Mouse (Mus musculus) myocyte (in vitro differentiated cells): ENCODE data around the gene Mt3. TPM values are rescaled to one million over a fixed set of nuclear protein-coding genes. Genes with fewer than 3 reads are reported as not detected.
A peak's percentile ranks its signal among the peaks of the same experiment; 100 is the strongest.

Source experiments
- H3K27me3 ChIP-seq: one replicate; pipeline ENCODE4 v1.6.1; 2011; ENCODE audit not compliant: control insufficient read depth, insufficient read depth, insufficient read length
- H3K36me3 ChIP-seq: one replicate; pipeline ENCODE4 v1.6.1; 2011; ENCODE audit not compliant: control insufficient read depth, insufficient read depth
- H3K4me2 ChIP-seq: one replicate; pipeline ENCODE4 v1.6.1; 2011; ENCODE audit warnings: low read depth, control low read depth
- H3K4me3 ChIP-seq: one replicate; pipeline ENCODE4 v1.5.1; 2011; ENCODE audit warnings: mild to moderate bottlenecking, control low read depth, moderate library complexity
- H3K79me2 ChIP-seq: one replicate; pipeline ENCODE4 v1.6.1; 2011; ENCODE audit not compliant: control insufficient read depth, insufficient read depth
- H3ac ChIP-seq: one replicate; pipeline ENCODE4 v1.6.1; 2011; ENCODE audit not compliant: control insufficient read depth, insufficient read length
- CEBPB ChIP-seq: IDR thresholded peaks from 2 replicates; pipeline ENCODE4 v1.6.1; 2011; ENCODE audit warnings: mild to moderate bottlenecking, moderate library complexity; ENCODE audit not compliant: poor library complexity, insufficient read depth, severe bottlenecking
- E2F4 ChIP-seq: IDR thresholded peaks from one replicate; pipeline ENCODE4 v1.6.1; 2011; ENCODE audit warnings: mild to moderate bottlenecking, control low read depth, moderate library complexity; ENCODE audit not compliant: insufficient read depth
- MAX ChIP-seq: IDR thresholded peaks from one replicate; pipeline ENCODE4 v1.6.1; 2011; ENCODE audit warnings: low read depth, mild to moderate bottlenecking, control low read depth
- MYOD1 ChIP-seq, 3 experiments: IDR thresholded peaks; one replicate each; pipeline ENCODE4 v1.6.1; 2011; ENCODE audit warnings: control low read depth in 2 of 3, low read depth in 2 of 3, mild to moderate bottlenecking in 2 of 3, moderate library complexity in 1 of 3; ENCODE audit not compliant: insufficient read length in 2 of 3, control insufficient read depth in 1 of 3
- MYOG ChIP-seq, 3 experiments: IDR thresholded peaks; one replicate each; pipeline ENCODE4 v1.6.1; 2011; ENCODE audit warnings: control low read depth in 2 of 3, low read depth in 2 of 3, mild to moderate bottlenecking in 2 of 3; ENCODE audit not compliant: insufficient read length in 2 of 3, control insufficient read depth in 1 of 3, insufficient read depth in 1 of 3
- POLR2A ChIP-seq: IDR thresholded peaks from one replicate; pipeline ENCODE4 v1.6.1; 2011; ENCODE audit warnings: low read depth, mild to moderate bottlenecking, control low read depth, moderate library complexity; ENCODE audit not compliant: insufficient read length
- POLR2AphosphoS2 ChIP-seq: IDR thresholded peaks from one replicate; pipeline ENCODE4 v1.6.1; 2011; ENCODE audit warnings: low read depth, control low read depth; ENCODE audit not compliant: insufficient read length
- REST ChIP-seq: IDR thresholded peaks from one replicate; pipeline ENCODE4 v1.6.1; 2011; ENCODE audit warnings: mild to moderate bottlenecking, control low read depth, moderate library complexity; ENCODE audit not compliant: insufficient read depth, insufficient read length
- SRF ChIP-seq: IDR thresholded peaks from one replicate; pipeline ENCODE4 v1.6.1; 2011; ENCODE audit warnings: low read depth; ENCODE audit not compliant: control insufficient read depth, insufficient read length
- TCF12 ChIP-seq: IDR thresholded peaks from one replicate; pipeline ENCODE4 v1.6.1; 2011; ENCODE audit warnings: mild to moderate bottlenecking, control low read depth; ENCODE audit not compliant: poor library complexity, insufficient read depth, severe bottlenecking
- TCF3 ChIP-seq: IDR thresholded peaks from one replicate; pipeline ENCODE4 v1.6.1; 2011; ENCODE audit warnings: low read depth, control low read depth; ENCODE audit not compliant: insufficient read length
- USF1 ChIP-seq: IDR thresholded peaks from one replicate; pipeline ENCODE4 v1.6.1; 2011; ENCODE audit warnings: low read depth, mild to moderate bottlenecking, control low read depth, moderate library complexity
- polyA plus RNA-seq: library from polyadenylated mRNA; unstranded; fragments of >200 nt; fragmentation: generic; extraction: Trizol; gene quantifications from one replicate; pipeline ENCODE4 v1.2.1, GENCODE M21; 2012; ENCODE audit warnings: missing spikeins

The Mt3 gene
- polyA plus RNA-seq, result 0.32 TPM

- TF ChIP-seq MAX (no peak), MYOD1 (IDR thresholded peaks at IDR 0.05; ENCODE audit: control insufficient read depth in 1 of 3, insufficient read length in 2 of 3, low read depth in 2 of 3) (no peak), SRF (no peak), TCF3 (no peak), REST (no peak)
- no peaks in the 10 kb centered on the region for H3K36me3 ChIP-seq
- no peak within 1 kb of the TSS for H3K4me3 ChIP-seq
- no peak within 1 kb of the TSS for H3K4me2 ChIP-seq
- H3K79me2 ChIP-seq, result no peaks in the 10 kb centered on the region
- H3K27me3 ChIP-seq, result no peaks in the 10 kb centered on the region
- no peak within 1 kb of the TSS for H3ac ChIP-seq
These were observed at the start of gene Mt3 for GRCm38 (mm10) chr8:94152513-94153300. TSS of gene Mt3 (plus strand) at chr8:94152607.

- TF ChIP-seq TCF3, result no peak
- no peak for TF ChIP-seq MYOD1 (IDR thresholded peaks at IDR 0.05; ENCODE audit: control insufficient read depth in 1 of 3, insufficient read length in 2 of 3, low read depth in 2 of 3)
- no peak for TF ChIP-seq USF1
- TF ChIP-seq MYOG (IDR thresholded peaks at IDR 0.05; ENCODE audit: control insufficient read depth in 1 of 3, insufficient read depth in 1 of 3, insufficient read length in 2 of 3, low read depth in 2 of 3), result no peak
- TF ChIP-seq POLR2A, result no peak
- no peak for TF ChIP-seq TCF12
- TF ChIP-seq REST, result no peak
- TF ChIP-seq MAX, result no peak
- no peak for TF ChIP-seq POLR2AphosphoS2
- TF ChIP-seq CEBPB, result no peak
- Histone ChIP-seq H3K27me3 (no peaks in the 10 kb centered on the region), H3K4me3 (no peak overlapping the region), H3K36me3 (no peaks in the 10 kb centered on the region), H3K4me2 (no peak overlapping the region), H3ac (no peak overlapping the region), H3K79me2 (no peaks in the 10 kb centered on the region)
These were observed 48.3 kb upstream of the Mt3 start for GRCm38 (mm10) chr8:94104146-94104545.

- H3K36me3 ChIP-seq, result no peaks in the 10 kb centered on the region
- no peak overlapping the region for H3K4me3 ChIP-seq
- H3K4me2 ChIP-seq, result peak overlapping the region; percentile 47
- TF ChIP-seq TCF12, result no peak
- no peak for TF ChIP-seq MYOD1 (IDR thresholded peaks at IDR 0.05; ENCODE audit: control insufficient read depth in 1 of 3, insufficient read length in 2 of 3, low read depth in 2 of 3)
- no peak for TF ChIP-seq POLR2AphosphoS2
- no peak for TF ChIP-seq TCF3
- no peaks in the 10 kb centered on the region for H3K79me2 ChIP-seq
- H3ac ChIP-seq, result no peak overlapping the region
- no peaks in the 10 kb centered on the region for H3K27me3 ChIP-seq
These were observed 44.5 kb upstream of the Mt3 start for GRCm38 (mm10) chr8:94107871-94108270.

GRCm38 (mm10) chr8:94109396-94109795 lies 43.0 kb upstream of the Mt3 start:
- no peak overlapping the region for H3K4me2 ChIP-seq
- H3K4me3 ChIP-seq, result no peak overlapping the region
- no peaks in the 10 kb centered on the region for H3K79me2 ChIP-seq
- no peak overlapping the region for H3ac ChIP-seq
- no peaks in the 10 kb centered on the region for H3K36me3 ChIP-seq
- no peak for TF ChIP-seq USF1
- no peak for TF ChIP-seq TCF3
- TF ChIP-seq POLR2A, result no peak
- H3K27me3 ChIP-seq, result no peaks in the 10 kb centered on the region

- Histone ChIP-seq H3K79me2 (no peaks in the 10 kb centered on the region), H3K4me3 (no peak overlapping the region), H3K4me2 (no peak overlapping the region), H3K27me3 (no peaks in the 10 kb centered on the region), H3K36me3 (no peaks in the 10 kb centered on the region), H3ac (no peak overlapping the region)
- TF ChIP-seq CEBPB, result no peak
- TF ChIP-seq SRF, result no peak
- no peak for TF ChIP-seq USF1
- no peak for TF ChIP-seq TCF3
- TF ChIP-seq E2F4, result no peak
- TF ChIP-seq MYOG (IDR thresholded peaks at IDR 0.05; ENCODE audit: control insufficient read depth in 1 of 3, insufficient read depth in 1 of 3, insufficient read length in 2 of 3, low read depth in 2 of 3), result no peak
These were observed 42.6 kb upstream of the Mt3 start for GRCm38 (mm10) chr8:94109835-94110234.
